Comparison of ENCODE assay signal across 8 mouse cellular contexts in the genomic region with DNA sequence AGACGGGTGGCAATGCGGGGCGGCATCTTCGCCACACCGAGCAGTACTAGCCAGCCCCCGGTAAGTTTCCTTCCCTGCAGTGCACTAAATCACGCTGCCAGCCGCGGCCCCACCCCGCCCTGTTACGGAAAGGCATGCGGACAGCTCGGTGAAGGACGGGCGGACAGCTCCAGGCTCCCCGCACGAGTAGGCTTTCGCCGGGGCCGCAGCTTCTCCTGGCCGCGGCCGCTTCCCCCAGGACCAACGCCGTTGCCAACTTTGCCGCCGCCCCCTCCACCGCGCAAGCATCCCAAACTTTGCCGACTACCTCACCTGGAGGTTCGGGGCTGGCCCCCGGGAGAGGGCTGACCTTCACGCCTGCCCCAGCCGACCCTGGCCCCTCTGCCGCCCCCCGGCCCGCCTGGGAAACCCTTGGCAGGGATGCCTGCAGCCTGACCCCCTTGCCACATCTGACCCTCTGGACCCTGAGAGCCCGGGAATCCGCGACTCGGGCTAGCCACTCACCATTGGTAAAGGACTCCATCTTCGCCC. TPM values are rescaled to one million over a fixed set of nuclear protein-coding genes. Genes with fewer than 3 reads are reported as not detected.
DNase-seq lines count a peak whose midpoint lies in the region; ATAC-seq lines count a peak whose summit lies in the region.

No protein-coding gene starts in this region.

- H3K4me2 ChIP-seq in forebrain, embryonic 15.5 days (replicated peaks), result peak overlapping the region; percentile 67
- peak overlapping the region; percentile 76 for H3K4me2 ChIP-seq in hindbrain, embryonic 13.5 days
- H3K4me2 ChIP-seq in limb, embryonic 11.5 days (ENCODE audit: low read depth, severe bottlenecking), result peak overlapping the region; percentile 75
- peak overlapping the region; percentile 78 for H3K4me2 ChIP-seq in midbrain, embryonic 11.5 days

- peak overlapping the region; percentile 97 for H3K9ac ChIP-seq in forebrain, embryonic 15.5 days (replicated peaks)
- H3K9ac ChIP-seq in hindbrain, embryonic 13.5 days, result peak overlapping the region; percentile 93
- peak overlapping the region; percentile 90 for H3K9ac ChIP-seq in limb, embryonic 11.5 days (ENCODE audit: low read length)
- peak overlapping the region; percentile 93 for H3K9ac ChIP-seq in midbrain, embryonic 11.5 days (ENCODE audit: low read length)

- DNase-seq in cerebellum, adult 18-20 months, result peak; percentile 70 to 76
- DNase-seq in cerebellum, adult 11 months, result no peak
- peak; percentile 83 for DNase-seq in adrenal gland, postnatal 10 days
- DNase-seq in limb, embryonic 11.5 days (ENCODE audit: low spot score), result peak; percentile 65
- DNase-seq in midbrain, embryonic 11.5 days (ENCODE audit: low spot score, missing footprints), result peak; percentile 95
- peak; percentile 75 to 87 for DNase-seq in spleen, postnatal 4 days (ENCODE audit: low spot score in 2 of 2)

- H3K4me3 ChIP-seq in forebrain, embryonic 15.5 days, result peak overlapping the region; percentile 97
- peak overlapping the region; percentile 91 for H3K4me3 ChIP-seq in hindbrain, embryonic 13.5 days
- peak overlapping the region; percentile 89 for H3K4me3 ChIP-seq in limb, embryonic 11.5 days (ENCODE audit: low read depth, low read length)
- H3K4me3 ChIP-seq in midbrain, embryonic 11.5 days (ENCODE audit: low read depth, low read length), result peak overlapping the region; percentile 86

- peaks cover 31% of the 10 kb centered on the region for H3K4me1 ChIP-seq in forebrain, embryonic 15.5 days
- peaks cover 17% of the 10 kb centered on the region for H3K4me1 ChIP-seq in hindbrain, embryonic 13.5 days (replicated peaks)
- peaks cover 6% of the 10 kb centered on the region; the same call in 1 of the 2 replicates for H3K4me1 ChIP-seq in limb, embryonic 11.5 days (ENCODE audit: control insufficient read depth, insufficient read depth, low read length)
- peaks cover 9% of the 10 kb centered on the region for H3K4me1 ChIP-seq in midbrain, embryonic 11.5 days (ENCODE audit: control insufficient read depth, insufficient read depth, low read length)

- no peaks in the 10 kb centered on the region for H3K9me3 ChIP-seq in forebrain, embryonic 15.5 days
- no peaks in the 10 kb centered on the region for H3K9me3 ChIP-seq in hindbrain, embryonic 13.5 days
- H3K9me3 ChIP-seq in limb, embryonic 11.5 days (ENCODE audit: control insufficient read depth, low read length), result no peaks in the 10 kb centered on the region; the same call in 1 of the 2 replicates
- no peaks in the 10 kb centered on the region for H3K9me3 ChIP-seq in midbrain, embryonic 11.5 days (ENCODE audit: control insufficient read depth, low read length)

- ATAC-seq in forebrain, embryonic 15.5 days (replicated peaks), result peak; percentile 7; the same call in 1 of the 2 replicates
- ATAC-seq in hindbrain, embryonic 13.5 days (ENCODE audit: low FRiP score), result peak; percentile 12
- ATAC-seq in limb, embryonic 11.5 days (ENCODE audit: insufficient number of reproducible peaks, low FRiP score, low TSS enrichment, low read depth), result peak; percentile 7; the same call in 1 of the 2 replicates
- ATAC-seq in midbrain, embryonic 11.5 days (ENCODE audit: low FRiP score), result peak; percentile 12

- H3K36me3 ChIP-seq in forebrain, embryonic 15.5 days, result no peaks in the 10 kb centered on the region
- no peaks in the 10 kb centered on the region for H3K36me3 ChIP-seq in hindbrain, embryonic 13.5 days
- H3K36me3 ChIP-seq in limb, embryonic 11.5 days (ENCODE audit: control insufficient read depth, insufficient read depth, low read length), result no peaks in the 10 kb centered on the region
- no peaks in the 10 kb centered on the region for H3K36me3 ChIP-seq in midbrain, embryonic 11.5 days (ENCODE audit: control insufficient read depth, insufficient read depth, low read length)

- H3K27me3 ChIP-seq in forebrain, embryonic 15.5 days, result no peaks in the 10 kb centered on the region
- H3K27me3 ChIP-seq in hindbrain, embryonic 13.5 days, result no peaks in the 10 kb centered on the region
- no peaks in the 10 kb centered on the region for H3K27me3 ChIP-seq in limb, embryonic 11.5 days (ENCODE audit: control insufficient read depth, insufficient read depth, low read length)
- H3K27me3 ChIP-seq in midbrain, embryonic 11.5 days (ENCODE audit: control insufficient read depth, insufficient read depth, low read length), result no peaks in the 10 kb centered on the region

- peak overlapping the region; percentile 100 for H3K27ac ChIP-seq in forebrain, embryonic 15.5 days (replicated peaks)
- peak overlapping the region; percentile 100 for H3K27ac ChIP-seq in hindbrain, embryonic 13.5 days
- peak overlapping the region; percentile 99 for H3K27ac ChIP-seq in limb, embryonic 11.5 days (replicated peaks; ENCODE audit: low read depth, low read length)
- peak overlapping the region; percentile 100 for H3K27ac ChIP-seq in midbrain, embryonic 11.5 days (ENCODE audit: low read depth, low read length)

- 1% methylated on average over 41 of the region's 42 CpGs for WGBS in forebrain, embryonic 15.5 days
- 0% methylated on average over 40 of the region's 42 CpGs for WGBS in hindbrain, embryonic 13.5 days
- under 1% methylated on average over 42 of the region's 42 CpGs for WGBS in limb, embryonic 11.5 days
- under 1% methylated on average over 42 of the region's 42 CpGs for WGBS in midbrain, embryonic 11.5 days

RNA-seq across cellular contexts. Expression of a gene that starts 0.9 kb away (rescaled TPM):
- 100 to 1,000 TPM; 101 to 135 TPM for total RNA-seq in adrenal gland, postnatal 10 days (2021)
- 9.6 and 11.0 TPM in 2 replicates for polyA plus RNA-seq in forebrain, embryonic 15.5 days (2015; fragmentation: Nextera tagmentation; extraction: Ambion mirVana)
- 8.4 and 8.6 TPM in 2 replicates for polyA plus RNA-seq in hindbrain, embryonic 13.5 days (2015; fragmentation: Nextera tagmentation; extraction: Ambion mirVana)
- polyA plus RNA-seq in limb, embryonic 11.5 days (2014; fragmentation: Nextera tagmentation; extraction: Ambion mirVana), result 8.6 and 9.4 TPM in 2 replicates
- polyA plus RNA-seq in midbrain, embryonic 11.5 days (2014; fragmentation: Nextera tagmentation; extraction: Ambion mirVana), result 5.9 and 6.3 TPM in 2 replicates
